Mouse (Mus musculus) right cerebral cortex, adult 2 months (tissue): ENCODE data around the gene Me3.

Source experiments
- DNase-seq, 2 experiments: peaks; one replicate each; pipeline ENCODE4 v3.0.0; 2021 to 2022; ENCODE audit warnings: low spot score in 2 of 2

The Me3 gene

DNA sequence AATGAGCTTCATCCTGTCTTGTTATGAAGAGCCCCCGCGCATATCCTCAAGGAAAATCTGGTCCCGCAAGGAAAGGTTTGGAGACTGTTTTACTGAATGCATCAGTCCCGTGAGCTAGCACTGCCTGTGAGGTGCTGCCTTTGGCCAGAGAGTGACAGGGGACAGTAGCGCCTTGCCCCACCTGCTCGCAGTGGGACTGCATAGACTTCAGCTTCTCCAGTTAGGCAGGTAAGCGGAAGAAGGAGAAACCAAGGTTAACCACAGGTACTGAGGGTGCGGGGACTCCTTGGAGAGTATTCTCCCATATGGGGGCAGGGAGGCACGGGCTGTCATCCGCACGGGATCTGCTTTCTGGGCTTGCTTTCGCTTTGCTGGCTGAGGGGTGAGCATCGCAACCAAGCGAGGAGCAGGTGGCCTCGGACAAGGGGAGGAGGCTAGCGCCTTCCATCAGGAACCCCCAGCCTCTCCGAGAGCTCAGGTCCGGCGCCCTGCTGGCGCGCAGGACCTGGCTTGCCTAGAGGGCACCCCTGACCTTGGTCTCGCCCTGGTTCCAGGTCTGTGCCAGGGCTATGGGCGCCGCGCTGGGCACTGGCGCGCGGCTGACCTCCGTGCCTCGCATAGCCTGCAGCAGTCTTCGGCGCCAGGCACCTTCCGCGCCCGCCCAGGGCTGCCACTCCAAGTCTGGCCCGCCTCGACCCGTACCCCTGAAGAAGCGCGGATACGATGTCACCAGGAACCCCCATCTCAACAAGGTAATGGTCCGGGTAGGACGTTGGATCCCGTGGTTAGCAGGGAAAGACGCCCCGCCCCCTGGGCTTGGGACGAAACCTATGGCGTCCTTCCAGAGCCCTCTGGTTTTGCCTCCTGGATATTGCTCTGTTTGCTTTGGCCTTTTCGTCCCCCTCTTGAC, at the start of gene Me3:
Me3 (plus strand) TSS at position 51 of the 910 bp plus-strand sequence.
- DNase-seq = peak; percentile 66 to 73

- DNase-seq = peak; percentile 7 to 12
These were observed 42.2 kb upstream of the Me3 start for GRCm38 (mm10) chr7:89590039-89590438.

- peak; percentile 23 to 30 for DNase-seq
These were observed 41.5 kb upstream of the Me3 start for GRCm38 (mm10) chr7:89590542-89591251.

DNA sequence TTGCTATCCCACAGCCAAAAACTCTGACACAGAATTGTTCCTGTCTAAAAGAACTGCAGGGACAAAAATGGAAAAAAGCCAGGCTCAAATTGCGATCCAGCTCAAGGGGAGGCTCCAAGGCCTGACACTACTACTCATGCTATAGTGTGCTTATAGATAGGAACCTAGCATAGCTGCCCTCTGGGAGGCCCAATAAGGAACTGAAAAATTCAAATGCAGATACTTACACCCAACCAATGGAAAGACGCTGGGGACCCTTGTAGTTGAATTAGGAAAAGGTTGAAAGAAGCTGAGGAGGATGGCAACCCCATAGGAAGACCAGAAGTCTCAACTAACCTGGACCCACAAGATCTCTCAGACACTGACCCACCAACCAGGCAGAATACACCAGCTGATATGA, 36.4 kb upstream of the Me3 start:
- no peak for DNase-seq

GRCm38 (mm10) chr7:89605589-89606536, 26.3 kb upstream of the Me3 start:
- DNase-seq = no peak

- no peak for DNase-seq
These were observed 24.9 kb upstream of the Me3 start for GRCm38 (mm10) chr7:89607329-89607728.

- DNase-seq = no peak
These were observed 21.0 kb upstream of the Me3 start for GRCm38 (mm10) chr7:89611236-89611635.

DNA sequence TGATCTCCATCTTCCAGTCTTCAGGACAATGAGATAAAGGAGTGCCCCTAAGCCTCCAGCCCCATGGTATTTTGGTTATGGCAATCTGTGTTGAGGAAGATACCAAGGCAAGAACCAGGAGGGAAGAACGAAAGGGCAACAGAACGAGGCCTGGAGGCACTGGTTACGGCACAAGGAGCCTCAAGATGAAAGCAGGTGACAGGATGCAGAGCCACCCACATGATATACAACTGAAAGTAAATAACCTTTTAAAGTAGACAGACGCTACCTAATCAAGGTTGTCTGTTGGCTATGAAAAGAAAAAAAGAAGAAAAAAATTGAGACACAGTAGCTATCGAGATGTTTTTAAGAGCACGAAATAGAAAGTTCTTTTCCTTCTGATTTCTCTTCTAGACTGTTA, 16.0 kb upstream of the Me3 start:
- no peak for DNase-seq

- DNase-seq = no peak
These were observed 8.9 kb upstream of the Me3 start for GRCm38 (mm10) chr7:89623331-89623730.

GRCm38 (mm10) chr7:89627393-89627792, 4.8 kb upstream of the Me3 start:
- no peak for DNase-seq

- no peak for DNase-seq
These were observed 4.2 kb upstream of the Me3 start for GRCm38 (mm10) chr7:89628006-89628405.

GRCm38 (mm10) chr7:89629006-89629405, 3.2 kb upstream of the Me3 start:
- peak in 1 of 2 experiments; percentile 49 for DNase-seq

- DNase-seq = no peak
These were observed 2.3 kb upstream of the Me3 start for GRCm38 (mm10) chr7:89629914-89630313.

- DNase-seq = no peak
These were observed 1.4 kb upstream of the Me3 start for GRCm38 (mm10) chr7:89630796-89631195.

DNA sequence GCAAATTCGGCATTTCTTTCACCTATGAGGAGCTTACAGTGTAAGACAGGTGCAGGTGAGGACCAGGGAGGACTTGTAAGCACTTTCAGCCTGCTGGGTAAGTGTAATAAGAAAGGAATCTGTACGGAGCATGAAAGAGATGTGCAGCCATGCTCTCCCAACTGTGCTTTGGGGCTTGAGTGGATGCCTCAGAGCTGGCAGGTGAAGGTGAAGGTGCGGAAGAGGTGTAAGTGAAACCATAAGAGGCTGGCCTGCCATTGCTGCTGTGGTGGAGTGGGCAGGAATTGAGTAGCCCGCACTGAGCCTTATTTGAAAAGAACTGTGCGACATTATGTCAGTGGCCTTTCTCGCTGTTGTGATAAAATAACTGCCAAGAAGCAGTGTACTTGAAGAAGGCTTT, 8.3 kb downstream of the Me3 start:
- no peak for DNase-seq

GRCm38 (mm10) chr7:89640944-89641661, 8.9 kb downstream of the Me3 start:
- peak in 1 of 2 experiments; percentile 45 for DNase-seq

GRCm38 (mm10) chr7:89645015-89645414, 12.8 kb downstream of the Me3 start:
- no peak for DNase-seq

DNA sequence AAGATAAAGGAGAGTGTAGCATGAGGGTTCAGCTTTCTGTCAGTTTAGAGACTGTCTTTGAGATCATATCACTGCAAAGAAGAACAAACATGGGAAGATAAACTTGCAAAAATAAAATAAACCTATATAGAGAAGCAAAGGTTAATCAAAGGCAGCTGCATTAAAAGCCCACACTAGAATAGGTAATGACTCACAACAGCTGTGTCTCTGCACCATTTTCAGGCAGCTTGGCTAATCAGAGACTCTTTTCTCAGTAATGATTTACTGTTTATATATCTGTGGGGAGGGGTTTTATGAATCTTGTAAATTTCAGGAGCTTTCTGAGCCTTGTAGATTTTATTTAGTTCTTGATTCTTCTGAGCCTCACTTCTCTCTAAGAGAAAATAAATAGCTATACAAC, 15.7 kb downstream of the Me3 start:
- no peak for DNase-seq

DNA sequence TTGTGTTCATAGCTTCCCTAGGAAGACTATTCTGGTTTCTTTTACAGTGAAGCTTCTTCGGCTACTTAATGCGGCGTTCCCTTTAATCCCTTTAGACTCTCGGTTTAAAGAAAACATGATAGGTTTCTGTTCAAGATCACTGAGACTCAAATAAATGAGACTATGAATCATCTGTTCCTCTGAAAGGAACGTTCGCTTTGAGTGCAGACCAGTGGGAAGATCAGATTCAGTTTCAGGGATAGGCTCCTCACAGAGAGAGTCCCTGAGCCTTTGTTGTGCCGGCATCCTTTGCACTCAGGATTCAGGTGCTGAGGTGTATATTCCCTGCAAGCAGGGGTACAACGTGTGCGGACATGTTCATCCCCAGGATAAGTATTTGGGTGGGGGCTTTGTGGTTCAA, 25.0 kb downstream of the Me3 start:
- no peak for DNase-seq

GRCm38 (mm10) chr7:89657692-89658212, 25.6 kb downstream of the Me3 start:
- no peak for DNase-seq

- no peak for DNase-seq
These were observed 32.0 kb downstream of the Me3 start for GRCm38 (mm10) chr7:89664197-89664596.
